Mouse (Mus musculus): ENCODE data around the gene Zfp275. TPM values are rescaled to one million over a fixed set of nuclear protein-coding genes. Genes with fewer than 3 reads are reported as not detected.

Zfp275 gene
- total RNA-seq, 1 experiment, result 12.4 TPM

GRCm38 (mm10) chrX:73342941-73343735, 717 bp downstream of the Zfp275 start:
- no peak overlapping the region for H3K27ac ChIP-seq (ENCODE audit: insufficient read depth, low read depth, low read length, poor library complexity, severe bottlenecking)
- H3K36me3 ChIP-seq (ENCODE audit: control insufficient read depth, insufficient read depth, low read length, poor library complexity, severe bottlenecking), result no peaks in the 10 kb centered on the region; the same call in 1 of the 2 replicates
- no peak for TF ChIP-seq MAFK (IDR thresholded peaks at IDR 0.05; ENCODE audit: insufficient read depth, low read depth, low read length)
- TF ChIP-seq ZNF384 (IDR thresholded peaks at IDR 0.05; ENCODE audit: low read depth, low read length), result no peak
- no peak for TF ChIP-seq ZC3H11A (IDR thresholded peaks at IDR 0.05; ENCODE audit: borderline replicate concordance, low read depth, low read length)
- TF ChIP-seq HCFC1 (IDR thresholded peaks at IDR 0.05; ENCODE audit: borderline replicate concordance, insufficient read depth, low read length), result no peak
- no peak for TF ChIP-seq CHD2 (IDR thresholded peaks at IDR 0.05; ENCODE audit: low read depth, low read length)

DNA sequence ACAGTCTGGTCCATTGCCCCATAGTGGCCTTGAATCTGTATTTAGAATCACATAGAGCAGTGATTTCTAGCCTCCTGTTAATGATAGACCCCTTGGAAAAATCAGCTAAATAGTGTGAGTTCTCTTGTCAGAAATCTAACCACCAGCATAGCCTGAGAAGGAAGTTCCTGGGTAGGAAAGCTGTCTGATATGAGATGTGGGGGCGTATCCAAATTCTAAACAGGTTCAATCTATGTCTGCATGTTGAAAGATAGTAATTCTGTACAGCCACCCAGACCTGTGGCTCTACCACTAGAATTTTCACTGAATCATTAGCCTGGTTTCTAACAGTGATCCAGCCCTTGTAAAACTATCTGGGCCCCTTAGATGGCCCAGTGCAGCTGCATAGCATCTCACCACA, 1.4 kb downstream of the Zfp275 start:
- no peaks in the 10 kb centered on the region; the same call in 1 of the 2 replicates for H3K36me3 ChIP-seq (ENCODE audit: control insufficient read depth, insufficient read depth, low read length, poor library complexity, severe bottlenecking)
- in situ Hi-C loops (cut with MboI; ENCODE audit: low sequenced_read_pairs in 2 of 2, unreplicated experiment in 2 of 2), result no loop called here
- H3K9me3 ChIP-seq (ENCODE audit: control insufficient read depth, insufficient read depth, low read depth, low read length), result no peaks in the 10 kb centered on the region
- no peak overlapping the region for H3K9ac ChIP-seq (ENCODE audit: insufficient read depth, low read depth, low read length, poor library complexity, severe bottlenecking)
- no peak for DNase-seq (ENCODE audit: low read depth, low spot score)
- no peak for TF ChIP-seq HCFC1 (IDR thresholded peaks at IDR 0.05; ENCODE audit: borderline replicate concordance, insufficient read depth, low read length)
- no peak for TF ChIP-seq ZNF384 (IDR thresholded peaks at IDR 0.05; ENCODE audit: low read depth, low read length)
- no peak for TF ChIP-seq CHD2 (IDR thresholded peaks at IDR 0.05; ENCODE audit: low read depth, low read length)
- H3K4me1 ChIP-seq (ENCODE audit: control insufficient read depth in 2 of 2, insufficient read depth in 2 of 2, low read length in 2 of 2, poor library complexity in 1 of 2), result no peaks in the 10 kb centered on the region
- no peak overlapping the region for H3K4me3 ChIP-seq (ENCODE audit: insufficient read depth in 1 of 2, low read depth in 1 of 2, low read length in 2 of 2, poor library complexity in 1 of 2, severe bottlenecking in 1 of 2)
- no peak overlapping the region for H3K27ac ChIP-seq (ENCODE audit: insufficient read depth, low read depth, low read length, poor library complexity, severe bottlenecking)

More at GRCm38 (mm10) chrX:73342941-73343735, 717 bp downstream of the Zfp275 start:
- Histone ChIP-seq H3K4me3 (ENCODE audit: insufficient read depth in 1 of 2, low read depth in 1 of 2, low read length in 2 of 2, poor library complexity in 1 of 2, severe bottlenecking in 1 of 2) (peak overlapping the region; percentile 80 to 83), H3K9me3 (ENCODE audit: control insufficient read depth, insufficient read depth, low read depth, low read length) (no peaks in the 10 kb centered on the region), H3K4me1 (ENCODE audit: control insufficient read depth in 2 of 2, insufficient read depth in 2 of 2, low read length in 2 of 2, poor library complexity in 1 of 2) (no peaks in the 10 kb centered on the region), H3K9ac (ENCODE audit: insufficient read depth, low read depth, low read length, poor library complexity, severe bottlenecking) (peak overlapping the region; percentile 77)
- DNase-seq (ENCODE audit: low read depth, low spot score), result no peak
- in situ Hi-C loops (cut with MboI; ENCODE audit: low sequenced_read_pairs in 2 of 2, unreplicated experiment in 2 of 2), result no loop called here

- in situ Hi-C loops (cut with MboI; ENCODE audit: low sequenced_read_pairs in 2 of 2, unreplicated experiment in 2 of 2), result no loop called here
Observed at GRCm38 (mm10) chrX:73344346-73344745, 1.9 kb downstream of the Zfp275 start.

DNA sequence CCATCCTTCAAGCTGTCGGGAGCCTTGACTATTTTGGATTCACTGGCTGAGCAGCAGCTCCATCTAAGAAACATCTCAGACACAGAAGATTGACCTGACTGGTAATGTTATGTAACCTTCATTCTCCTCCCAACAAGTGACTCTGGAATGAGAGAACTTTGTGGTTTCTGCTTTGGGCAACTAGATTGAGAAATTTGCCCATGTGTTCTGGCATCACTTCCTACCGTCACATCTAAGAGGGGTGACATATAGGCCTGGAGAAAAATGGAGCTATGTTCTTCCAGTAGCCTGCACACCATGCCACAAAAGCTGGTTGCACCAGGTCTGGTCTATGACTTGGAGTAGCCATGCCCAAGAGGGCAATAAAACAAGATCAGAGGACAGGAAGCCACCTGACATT, 13.7 kb downstream of the Zfp275 start:
- H3K9me3 ChIP-seq (ENCODE audit: control insufficient read depth, insufficient read depth, low read depth, low read length), result no peaks in the 10 kb centered on the region
- TF ChIP-seq HCFC1 (IDR thresholded peaks at IDR 0.05; ENCODE audit: borderline replicate concordance, insufficient read depth, low read length) (no peak), CHD2 (IDR thresholded peaks at IDR 0.05; ENCODE audit: low read depth, low read length) (no peak), MAFK (IDR thresholded peaks at IDR 0.05; ENCODE audit: insufficient read depth, low read depth, low read length) (no peak), ZNF384 (IDR thresholded peaks at IDR 0.05; ENCODE audit: low read depth, low read length) (no peak)
- H3K4me3 ChIP-seq (ENCODE audit: insufficient read depth in 1 of 2, low read depth in 1 of 2, low read length in 2 of 2, poor library complexity in 1 of 2, severe bottlenecking in 1 of 2), result no peak overlapping the region
- in situ Hi-C loops (cut with MboI; ENCODE audit: low sequenced_read_pairs in 2 of 2, unreplicated experiment in 2 of 2), result no loop called here
- no peak overlapping the region for H3K27ac ChIP-seq (ENCODE audit: insufficient read depth, low read depth, low read length, poor library complexity, severe bottlenecking)
- H3K9ac ChIP-seq (ENCODE audit: insufficient read depth, low read depth, low read length, poor library complexity, severe bottlenecking), result no peak overlapping the region
- H3K4me1 ChIP-seq (ENCODE audit: control insufficient read depth in 2 of 2, insufficient read depth in 2 of 2, low read length in 2 of 2, poor library complexity in 1 of 2), result no peaks in the 10 kb centered on the region
- no peak for DNase-seq (ENCODE audit: low read depth, low spot score)
- peaks cover 25% of the 10 kb centered on the region for H3K36me3 ChIP-seq (ENCODE audit: control insufficient read depth, insufficient read depth, low read length, poor library complexity, severe bottlenecking)

More at GRCm38 (mm10) chrX:73344346-73344745, 1.9 kb downstream of the Zfp275 start:
- Histone ChIP-seq H3K4me1 (ENCODE audit: control insufficient read depth in 2 of 2, insufficient read depth in 2 of 2, low read length in 2 of 2, poor library complexity in 1 of 2) (no peaks in the 10 kb centered on the region), H3K4me3 (ENCODE audit: insufficient read depth in 1 of 2, low read depth in 1 of 2, low read length in 2 of 2, poor library complexity in 1 of 2, severe bottlenecking in 1 of 2) (no peak overlapping the region), H3K27ac (ENCODE audit: insufficient read depth, low read depth, low read length, poor library complexity, severe bottlenecking) (no peak overlapping the region), H3K9me3 (ENCODE audit: control insufficient read depth, insufficient read depth, low read depth, low read length) (no peaks in the 10 kb centered on the region), H3K9ac (ENCODE audit: insufficient read depth, low read depth, low read length, poor library complexity, severe bottlenecking) (no peak overlapping the region), H3K36me3 (ENCODE audit: control insufficient read depth, insufficient read depth, low read length, poor library complexity, severe bottlenecking) (no peaks in the 10 kb centered on the region; the same call in 1 of the 2 replicates)
- TF ChIP-seq MAFK (IDR thresholded peaks at IDR 0.05; ENCODE audit: insufficient read depth, low read depth, low read length) (no peak), HCFC1 (IDR thresholded peaks at IDR 0.05; ENCODE audit: borderline replicate concordance, insufficient read depth, low read length) (no peak)
- no peak for DNase-seq (ENCODE audit: low read depth, low spot score)

DNA sequence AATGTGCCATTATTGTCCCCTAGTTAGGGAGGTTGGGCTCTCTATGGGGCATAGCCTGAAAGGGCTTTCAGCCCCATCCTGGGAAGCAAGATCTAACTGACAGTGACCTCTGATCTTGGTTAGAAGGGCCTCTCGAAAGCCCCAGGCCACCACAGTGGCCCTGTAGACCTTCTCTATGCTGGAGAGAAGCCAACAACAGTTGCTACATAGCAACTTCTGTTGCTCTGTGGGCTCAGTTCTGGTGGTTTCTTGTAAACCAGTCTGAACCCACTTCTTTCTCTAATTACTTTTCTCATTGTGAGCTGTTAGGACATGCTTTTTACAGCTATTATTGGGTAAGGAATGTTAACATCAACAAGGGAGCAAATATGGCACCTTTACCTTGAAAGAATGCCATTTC, 14.3 kb downstream of the Zfp275 start:
- H3K4me3 ChIP-seq (ENCODE audit: insufficient read depth in 1 of 2, low read depth in 1 of 2, low read length in 2 of 2, poor library complexity in 1 of 2, severe bottlenecking in 1 of 2), result no peak overlapping the region
- in situ Hi-C loops (cut with MboI; ENCODE audit: low sequenced_read_pairs in 2 of 2, unreplicated experiment in 2 of 2), result no loop called here
- H3K27ac ChIP-seq (ENCODE audit: insufficient read depth, low read depth, low read length, poor library complexity, severe bottlenecking), result no peak overlapping the region
- no peaks in the 10 kb centered on the region for H3K9me3 ChIP-seq (ENCODE audit: control insufficient read depth, insufficient read depth, low read depth, low read length)
- H3K4me1 ChIP-seq (ENCODE audit: control insufficient read depth in 2 of 2, insufficient read depth in 2 of 2, low read length in 2 of 2, poor library complexity in 1 of 2), result no peaks in the 10 kb centered on the region
- DNase-seq (ENCODE audit: low read depth, low spot score), result no peak
- no peak overlapping the region for H3K9ac ChIP-seq (ENCODE audit: insufficient read depth, low read depth, low read length, poor library complexity, severe bottlenecking)
- peaks cover 25% of the 10 kb centered on the region for H3K36me3 ChIP-seq (ENCODE audit: control insufficient read depth, insufficient read depth, low read length, poor library complexity, severe bottlenecking)
- TF ChIP-seq CHD2 (IDR thresholded peaks at IDR 0.05; ENCODE audit: low read depth, low read length), result no peak
- no peak for TF ChIP-seq MAFK (IDR thresholded peaks at IDR 0.05; ENCODE audit: insufficient read depth, low read depth, low read length)
- TF ChIP-seq ZNF384 (IDR thresholded peaks at IDR 0.05; ENCODE audit: low read depth, low read length), result no peak
- TF ChIP-seq ZC3H11A (IDR thresholded peaks at IDR 0.05; ENCODE audit: borderline replicate concordance, low read depth, low read length), result no peak
- no peak for TF ChIP-seq HCFC1 (IDR thresholded peaks at IDR 0.05; ENCODE audit: borderline replicate concordance, insufficient read depth, low read length)

Measured in ES-E14 (cell line).